Mouse (Mus musculus) inflammation-experienced regulatory T-cells (primary cell): ENCODE results near the gene Tmem9b. TPM values are rescaled to one million over a fixed set of nuclear protein-coding genes. Genes with fewer than 3 reads are reported as not detected.

Experiments
- polyA plus RNA-seq, 2 experiments: library from polyadenylated mRNA; unstranded; fragments of 100-300 nt; shearing (Covaris generic); gene quantifications; one replicate each; pipeline ENCODE4 v1.2.1; 2017

Gene Tmem9b
- polyA plus RNA-seq = 100 to 1,000 TPM; 107 to 179 TPM

DNA sequence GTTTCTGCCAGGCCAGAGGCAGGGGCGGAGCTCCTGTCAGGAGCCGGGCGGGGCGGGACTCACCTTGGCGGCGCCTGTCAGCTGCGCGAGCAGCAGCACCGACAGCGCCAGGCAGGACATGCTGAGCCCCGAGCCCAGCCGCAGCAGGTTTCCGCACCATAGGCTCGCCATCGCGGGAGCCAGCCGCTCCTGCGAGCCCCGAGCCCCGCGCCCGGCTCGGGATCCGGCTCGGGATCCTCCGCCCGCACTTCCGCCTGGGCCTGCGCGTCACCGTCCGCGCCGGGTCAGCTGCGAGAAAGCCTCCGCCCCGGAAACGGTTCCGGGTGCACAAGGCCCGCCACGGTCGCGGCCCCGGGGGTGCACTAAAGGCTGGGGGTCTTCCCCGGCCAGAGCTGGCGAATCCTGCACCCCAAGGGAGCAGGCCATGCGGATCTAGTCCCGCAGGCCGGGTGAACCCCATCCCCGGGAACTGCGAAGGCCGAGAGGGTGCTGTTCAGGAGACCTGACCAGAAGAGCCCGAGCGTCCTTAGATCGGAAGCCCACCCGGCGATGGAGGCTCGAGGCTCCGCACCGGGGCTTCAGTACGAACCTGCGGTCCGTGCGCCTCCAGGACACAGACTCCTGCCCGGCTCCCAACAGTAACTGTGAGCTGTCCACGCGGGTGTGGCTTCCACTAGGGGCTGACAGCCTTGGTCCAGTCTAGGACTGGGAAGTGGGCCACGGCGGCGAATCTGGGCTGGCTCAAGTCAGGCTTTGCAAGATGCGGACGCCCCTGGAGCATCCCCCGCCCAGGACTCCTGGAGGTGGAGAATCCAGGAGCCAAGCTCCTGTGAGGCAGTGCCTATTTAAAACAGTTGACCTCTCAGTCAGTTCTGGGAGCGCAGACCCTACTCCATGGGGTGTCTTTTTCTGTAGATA is at the start of gene Tmem9b:
Gene Tmem9b (minus strand): TSS at position 868 of the 918 bp plus-strand sequence.

DNA sequence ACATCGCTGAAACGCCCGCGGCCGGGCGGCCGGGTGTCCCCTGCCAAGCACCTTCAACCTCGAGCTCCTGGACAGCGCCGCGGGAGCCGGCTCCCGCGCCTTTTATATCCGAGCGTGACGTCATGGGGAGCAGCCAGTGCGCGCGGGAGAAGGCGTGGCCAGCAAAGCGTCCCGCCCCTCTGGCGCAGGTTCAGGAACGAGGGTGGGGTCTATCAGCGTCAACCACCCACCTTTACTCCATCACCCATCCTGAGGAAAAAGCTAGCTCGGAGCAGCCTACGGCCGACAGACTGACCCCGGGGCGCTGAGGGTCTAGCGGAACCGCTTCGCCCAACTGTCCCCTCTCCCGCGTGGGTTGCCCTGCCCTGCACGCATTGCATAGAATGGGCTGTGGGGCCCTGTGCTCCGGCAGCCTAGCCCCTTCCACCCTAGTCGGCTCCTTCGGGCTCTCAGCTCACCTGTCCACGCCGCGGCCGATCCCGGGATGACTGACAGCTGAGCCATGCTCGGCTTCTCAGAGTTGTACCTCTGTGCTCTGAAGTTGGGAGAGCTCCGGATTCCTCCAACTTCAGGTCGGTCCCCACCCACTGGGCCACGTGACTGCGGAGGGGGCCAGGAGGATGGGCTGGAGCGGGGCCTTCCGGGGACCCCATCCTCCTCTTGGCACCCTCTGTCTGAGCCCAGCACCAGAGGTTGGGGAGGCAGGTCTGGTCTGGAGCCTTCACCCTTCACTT is 29.0 kb upstream of the Tmem9b start, which contains the start of gene Nrip3:
Gene Nrip3 (minus strand): TSS at position 556 of the 734 bp plus-strand sequence.

DNA sequence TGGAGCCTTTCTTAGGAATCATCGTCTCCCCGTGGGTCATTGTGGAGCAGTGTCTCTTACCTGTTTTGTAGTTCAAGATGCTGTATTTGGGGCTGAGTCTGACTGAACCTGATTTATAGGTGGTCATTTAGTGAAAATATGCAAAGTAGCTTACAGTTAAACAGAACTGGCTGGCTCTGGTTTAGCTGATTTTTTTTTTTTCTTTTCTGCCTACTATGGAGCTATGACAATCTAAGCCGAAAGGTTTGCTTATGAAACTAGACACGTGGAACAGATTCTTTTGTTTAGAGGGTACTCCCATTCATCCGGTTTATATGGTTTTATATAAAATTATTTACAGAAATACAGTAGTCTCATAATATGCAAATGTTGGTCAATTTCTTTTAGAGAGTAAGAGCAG is 21.0 kb downstream of the Tmem9b start, which contains the start of gene Ascl3:
Gene Ascl3 (minus strand): TSS at position 101 of the 400 bp plus-strand sequence.

DNA sequence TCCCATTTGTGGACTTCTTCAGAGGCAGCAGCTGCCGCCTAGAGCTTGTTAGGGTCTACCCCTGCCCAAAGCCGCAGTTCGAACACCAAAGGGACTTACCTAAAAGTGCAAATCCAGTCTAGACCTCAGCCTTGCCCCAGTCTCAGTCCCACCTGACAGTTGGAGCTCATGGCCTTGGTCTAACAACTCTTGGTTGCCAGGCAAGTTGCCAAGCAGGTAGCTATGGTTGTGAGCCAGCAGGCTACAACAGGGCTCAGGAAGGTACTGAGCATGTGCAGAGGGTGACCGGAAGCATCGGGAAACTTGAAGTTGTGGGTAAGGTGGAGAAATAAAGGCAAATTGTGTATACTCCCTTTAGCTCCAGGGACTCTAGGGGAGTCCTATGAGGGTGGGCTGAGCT is 29.0 kb downstream of the Tmem9b start, which contains the start of gene BC051019:
Gene BC051019 (minus strand): TSS at position 154 of the 400 bp plus-strand sequence.

DNA sequence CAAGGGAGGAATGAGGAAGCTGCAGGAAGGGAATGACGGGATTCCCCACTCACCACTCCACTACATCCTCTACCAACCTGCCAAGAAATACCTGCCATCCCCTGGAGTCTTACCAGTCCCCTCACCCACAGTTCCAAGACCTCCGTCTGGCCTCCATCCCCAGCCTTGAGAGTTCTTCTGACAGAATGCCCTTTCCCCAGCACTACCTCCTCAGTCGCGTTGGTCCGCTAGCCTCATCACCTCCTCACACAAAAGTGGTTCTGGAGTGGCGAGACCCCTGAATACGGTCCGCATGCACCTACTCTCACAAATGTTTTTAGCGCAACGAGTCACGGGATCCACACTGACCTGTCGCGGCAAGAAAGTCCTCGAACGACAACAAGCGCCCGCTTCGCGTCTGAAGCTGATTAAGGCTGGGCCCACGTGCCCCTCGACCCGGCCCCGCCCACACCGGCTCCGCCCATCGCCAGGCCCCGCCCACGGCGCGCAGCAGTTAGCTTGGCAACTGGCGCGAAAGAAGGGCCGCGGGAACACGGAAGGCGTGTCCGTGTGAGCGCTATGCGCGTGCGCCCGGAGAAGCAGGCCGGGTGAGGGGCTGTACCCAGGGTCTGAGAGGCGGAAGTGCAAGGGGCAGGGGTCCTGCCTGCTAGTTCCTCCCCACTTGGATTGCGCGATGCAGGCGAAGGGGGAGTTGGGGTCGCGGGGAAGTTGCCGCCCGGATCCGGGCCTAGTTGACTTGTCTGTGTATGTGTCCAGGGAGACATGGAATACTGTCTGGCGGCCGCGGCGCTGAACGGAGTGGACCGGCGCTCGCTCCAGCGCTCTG is 49.3 kb downstream of the Tmem9b start, which contains the start of the genes St5 and Akip1:
Gene St5 (minus strand): TSS at position 416 of the 826 bp plus-strand sequence.
Gene Akip1 (plus strand): TSS at position 501 of the 826 bp plus-strand sequence.

Other genes starting within 250 kb of the Tmem9b start
- gene Trim66, start 244.7 kb downstream of the Tmem9b start, polyA plus RNA-seq = under 1 TPM in 1 of 2 experiments, not detected in 1; 0.44 TPM
- gene Rpl27a, start 233.7 kb downstream of the Tmem9b start, polyA plus RNA-seq = 100 to 1,000 TPM in 1 of 2 experiments, 10 to 100 TPM in 1; 91.0 to 102 TPM
- 1 to 10 TPM in 1 of 2 experiments, under 1 TPM in 1; 0.96 to 7.3 TPM for gene St5, start 49.3 kb downstream of the Tmem9b start, polyA plus RNA-seq
- gene Akip1, start 49.2 kb downstream of the Tmem9b start, polyA plus RNA-seq = 10 to 100 TPM; 35.0 to 36.8 TPM
- under 1 TPM in 1 of 2 experiments, not detected in 1; 0.81 TPM for gene BC051019, start 29.0 kb downstream of the Tmem9b start, polyA plus RNA-seq
- under 1 TPM in 1 of 2 experiments, not detected in 1; 0.39 TPM for gene Ascl3, start 21.1 kb downstream of the Tmem9b start, polyA plus RNA-seq
- gene Nrip3, start 29.1 kb upstream of the Tmem9b start, polyA plus RNA-seq = 1 to 10 TPM in 1 of 2 experiments, under 1 TPM in 1; 0.58 to 1.8 TPM
- gene Scube2, start 112.8 kb upstream of the Tmem9b start, polyA plus RNA-seq = under 1 TPM; 0.16 to 0.60 TPM
- 10 to 100 TPM; 36.5 to 41.1 TPM for gene Dennd5a, start 207.6 kb upstream of the Tmem9b start, polyA plus RNA-seq
- gene Tmem41b, start 234.1 kb upstream of the Tmem9b start, polyA plus RNA-seq = 10 to 100 TPM; 41.2 to 53.1 TPM